Mouse (Mus musculus): Measurements from ENCODE around the gene Mtus2. TPM values are rescaled to one million over a fixed set of nuclear protein-coding genes. Genes with fewer than 3 reads are reported as not detected.
A peak's percentile ranks its signal among the peaks of the same experiment; 100 is the strongest.

Gene Mtus2
- total RNA-seq, 2 experiments from 2014 or later, result 0.62 to 3.7 TPM

GRCm38 (mm10) chr5:148179231-148179630, 222.1 kb downstream of the Mtus2 start:
- ATAC-seq (replicated peaks; ENCODE audit: poor library complexity), result no peak

- peak; percentile 34; the same call in 1 of the 2 replicates for ATAC-seq (replicated peaks; ENCODE audit: poor library complexity)
Observed at GRCm38 (mm10) chr5:148180590-148181307, 223.6 kb downstream of the Mtus2 start.

GRCm38 (mm10) chr5:148181308-148181630, 224.1 kb downstream of the Mtus2 start:
- no peak for ATAC-seq (replicated peaks; ENCODE audit: poor library complexity)

GRCm38 (mm10) chr5:148181901-148182300, 224.8 kb downstream of the Mtus2 start:
- no peak for ATAC-seq (replicated peaks; ENCODE audit: poor library complexity)

GRCm38 (mm10) chr5:148185898-148186297, 228.8 kb downstream of the Mtus2 start:
- no peak for ATAC-seq (replicated peaks; ENCODE audit: poor library complexity)

GRCm38 (mm10) chr5:148191416-148191815, 234.3 kb downstream of the Mtus2 start:
- ATAC-seq (replicated peaks; ENCODE audit: poor library complexity), result no peak

GRCm38 (mm10) chr5:148211831-148212230, 254.7 kb downstream of the Mtus2 start:
- ATAC-seq (replicated peaks; ENCODE audit: poor library complexity), result no peak

GRCm38 (mm10) chr5:148216786-148217185, 259.7 kb downstream of the Mtus2 start:
- ATAC-seq (replicated peaks; ENCODE audit: poor library complexity), result no peak

- ATAC-seq (replicated peaks; ENCODE audit: poor library complexity), result no peak
Observed at GRCm38 (mm10) chr5:148222898-148223297, 265.8 kb downstream of the Mtus2 start.

GRCm38 (mm10) chr5:148224004-148224403, 266.9 kb downstream of the Mtus2 start:
- no peak for ATAC-seq (replicated peaks; ENCODE audit: poor library complexity)

- no peak for ATAC-seq (replicated peaks; ENCODE audit: poor library complexity)
Observed at GRCm38 (mm10) chr5:148233714-148234113, 276.6 kb downstream of the Mtus2 start.

GRCm38 (mm10) chr5:148236616-148237015, 279.5 kb downstream of the Mtus2 start:
- peak; percentile 48 for ATAC-seq (replicated peaks; ENCODE audit: poor library complexity)

- ATAC-seq (replicated peaks; ENCODE audit: poor library complexity), result peak; percentile 63
Observed at GRCm38 (mm10) chr5:148239067-148239466, 281.9 kb downstream of the Mtus2 start.

- ATAC-seq (replicated peaks; ENCODE audit: poor library complexity), result no peak
Observed at GRCm38 (mm10) chr5:148239757-148240156, 282.6 kb downstream of the Mtus2 start.

GRCm38 (mm10) chr5:148241932-148242331, 284.8 kb downstream of the Mtus2 start:
- ATAC-seq (replicated peaks; ENCODE audit: poor library complexity), result peak; percentile 82

GRCm38 (mm10) chr5:148244471-148244870, 287.4 kb downstream of the Mtus2 start:
- no peak for ATAC-seq (replicated peaks; ENCODE audit: poor library complexity)

GRCm38 (mm10) chr5:148245386-148245785, 288.3 kb downstream of the Mtus2 start:
- no peak for ATAC-seq (replicated peaks; ENCODE audit: poor library complexity)

GRCm38 (mm10) chr5:148248236-148248635, 291.1 kb downstream of the Mtus2 start:
- no peak for ATAC-seq (replicated peaks; ENCODE audit: poor library complexity)

- ATAC-seq (replicated peaks; ENCODE audit: poor library complexity), result no peak
Observed at GRCm38 (mm10) chr5:148251847-148252246, 294.7 kb downstream of the Mtus2 start.

GRCm38 (mm10) chr5:148262016-148262415, 304.9 kb downstream of the Mtus2 start:
- ATAC-seq (replicated peaks; ENCODE audit: poor library complexity), result no peak

- ATAC-seq (replicated peaks; ENCODE audit: poor library complexity), result no peak
Observed at GRCm38 (mm10) chr5:148264819-148265707, 307.9 kb downstream of the Mtus2 start.

- no peak for ATAC-seq (replicated peaks; ENCODE audit: poor library complexity)
Observed at GRCm38 (mm10) chr5:148266841-148267240, 309.7 kb downstream of the Mtus2 start.

All from megakaryocyte progenitor cell, adult 5-6 weeks (primary cell).